In genomic region chr15:96929788-96930187, GRCm38 (mm10) we compare ENCODE assay signal across 25 mouse cellular contexts.
"Had no signal": no experiment of that assay in that cellular context is flagged by ENCODE, and none has a peak within 500 bp of the region (broad histone marks: within the 10 kb centered on the region; RNA-seq: fewer than 3 reads in every experiment).

No protein-coding gene starts in this region.

- ATAC-seq: forebrain, postnatal 0 days; hindbrain, embryonic 16.5 days; inflammation-experienced regulatory T-cells, adult 6 months; intestine, embryonic 15.5 days; intestine, postnatal 0 days had no signal

- H3K4me3 ChIP-seq: heart, adult 2 months; heart, embryonic 13.5 days; heart, embryonic 15.5 days; hindbrain, embryonic 10.5 days; hindbrain, embryonic 12.5 days; intestine, embryonic 15.5 days; layer of hippocampus, adult 2 months; limb, embryonic 13.5 days; limb, embryonic 15.5 days; liver, embryonic 13.5 days had no signal

- H3K27ac ChIP-seq: heart, adult 2 months; heart, embryonic 13.5 days; heart, embryonic 15.5 days; hindbrain, embryonic 10.5 days; hindbrain, embryonic 12.5 days; hindbrain, embryonic 14.5 days; intestine, embryonic 15.5 days; layer of hippocampus, adult 2 months; limb, embryonic 13.5 days; limb, embryonic 15.5 days had no signal

- H3K9me3 ChIP-seq: heart, embryonic 13.5 days; heart, embryonic 15.5 days; hindbrain, embryonic 10.5 days; hindbrain, embryonic 12.5 days; intestine, embryonic 15.5 days; limb, embryonic 13.5 days; limb, embryonic 15.5 days; liver, embryonic 13.5 days had no signal

- H3K4me1 ChIP-seq: heart, embryonic 13.5 days; hindbrain, embryonic 12.5 days; intestine, embryonic 15.5 days; limb, embryonic 15.5 days had no signal

- H3K27me3 ChIP-seq: heart, embryonic 13.5 days; heart, embryonic 15.5 days; hindbrain, embryonic 12.5 days; intestine, embryonic 15.5 days; limb, embryonic 13.5 days; limb, embryonic 15.5 days; liver, embryonic 13.5 days had no signal

- H3K9ac ChIP-seq: forebrain, postnatal 0 days; heart, embryonic 13.5 days; heart, embryonic 15.5 days; hindbrain, embryonic 12.5 days; hindbrain, embryonic 14.5 days; intestine, embryonic 15.5 days; limb, embryonic 13.5 days; limb, embryonic 15.5 days; liver, embryonic 13.5 days had no signal

- H3K4me2 ChIP-seq: heart, embryonic 13.5 days; heart, embryonic 15.5 days; hindbrain, embryonic 12.5 days; hindbrain, embryonic 14.5 days; intestine, embryonic 15.5 days; limb, embryonic 13.5 days; limb, embryonic 15.5 days; liver, embryonic 13.5 days had no signal

- H3K36me3 ChIP-seq: heart, embryonic 13.5 days; heart, embryonic 15.5 days; hindbrain, embryonic 10.5 days; hindbrain, embryonic 12.5 days; intestine, embryonic 15.5 days; limb, embryonic 13.5 days; limb, embryonic 15.5 days; liver, embryonic 13.5 days had no signal

- DNase-seq: forebrain, postnatal 0 days; gastrocnemius, postnatal 14 days; gastrocnemius, postnatal 36 days; heart, adult 2 months; heart, postnatal 4 days; kidney, adult 18-20 months; kidney, adult 8-10 months; kidney, postnatal 10 days; kidney, postnatal 25 days; kidney, postnatal 4 days; layer of hippocampus, postnatal 36 days; left cerebral cortex, postnatal 4 days; liver, embryonic 13.5 days had no signal
